Mouse (Mus musculus): Measurements from ENCODE around the gene Six1. TPM values are rescaled to one million over a fixed set of nuclear protein-coding genes. Genes with fewer than 3 reads are reported as not detected.

Gene Six1
- polyA plus RNA-seq (2012; rRNA removed): not detected in 2 replicates

GRCm38 (mm10) chr12:73053668-73054241 lies at the start of gene Six1:
Six1 (minus strand) TSS chr12:73053887.

Other genes with a start within 250 kb of the Six1 start
- not detected in 2 replicates for gene Six6, start 114.0 kb downstream of the Six1 start, polyA plus RNA-seq (2012; rRNA removed)
- gene 4930447C04Rik, start 113.1 kb downstream of the Six1 start, polyA plus RNA-seq (2012; rRNA removed): not detected in 2 replicates
- 0.15 and 0.24 TPM in 2 replicates for gene Six4, start 59.6 kb upstream of the Six1 start, polyA plus RNA-seq (2012; rRNA removed)
- 2.5 TPM in 2 replicates for gene Mnat1, start 69.8 kb upstream of the Six1 start, polyA plus RNA-seq (2012; rRNA removed)
- 1.7 and 2.0 TPM in 2 replicates for gene Trmt5, start 232.8 kb upstream of the Six1 start, polyA plus RNA-seq (2012; rRNA removed)
- gene Slc38a6, start 232.9 kb upstream of the Six1 start, polyA plus RNA-seq (2012; rRNA removed): 4.9 and 9.8 TPM in 2 replicates